Mouse (Mus musculus): ENCODE measurements around the gene Tmprss7. TPM values are rescaled to one million over a fixed set of nuclear protein-coding genes. Genes with fewer than 3 reads are reported as not detected.

The Tmprss7 gene
- polyA plus RNA-seq (2014; fragmentation: Illumina TruSeq; extraction: RNeasy Lipid Tissue Mini Kit (QIAGEN cat#74804); ENCODE audit: low read depth, low replicate concordance) = 0.34 TPM

GRCm38 (mm10) chr16:45693558-45693957 lies at the start of gene Tmprss7:
Tmprss7 (minus strand) TSS chr16:45693658.

GRCm38 (mm10) chr16:45742615-45743476 lies 49.4 kb upstream of the Tmprss7 start, which contains the start of gene Abhd10:
Abhd10 (minus strand) TSS chr16:45742955.

GRCm38 (mm10) chr16:45724061-45724741 lies 30.7 kb upstream of the Tmprss7 start, which contains the start of gene Tagln3:
Tagln3 (minus strand) TSS chr16:45724608.

GRCm38 (mm10) chr16:45653934-45654332 lies 39.5 kb downstream of the Tmprss7 start, which contains the start of gene BC016579:
BC016579 (minus strand) TSS chr16:45654068.

GRCm38 (mm10) chr16:45610267-45610666 lies 83.2 kb downstream of the Tmprss7 start, which contains the start of gene Gcsam:
Gcsam (plus strand) TSS chr16:45610380.

Other genes starting within 250 kb of the Tmprss7 start
- 2.8 TPM for gene Gm609, start 200.7 kb downstream of the Tmprss7 start, polyA plus RNA-seq (2014; fragmentation: Illumina TruSeq; extraction: RNeasy Lipid Tissue Mini Kit (QIAGEN cat#74804); ENCODE audit: low read depth, low replicate concordance)
- not detected for gene Gm17783, start 161.6 kb downstream of the Tmprss7 start, polyA plus RNA-seq (2014; fragmentation: Illumina TruSeq; extraction: RNeasy Lipid Tissue Mini Kit (QIAGEN cat#74804); ENCODE audit: low read depth, low replicate concordance)
- gene Slc9c1, start 158.3 kb downstream of the Tmprss7 start, polyA plus RNA-seq (2014; fragmentation: Illumina TruSeq; extraction: RNeasy Lipid Tissue Mini Kit (QIAGEN cat#74804); ENCODE audit: low read depth, low replicate concordance) = 1.4 TPM
- gene Gcsam, start 83.3 kb downstream of the Tmprss7 start, polyA plus RNA-seq (2014; fragmentation: Illumina TruSeq; extraction: RNeasy Lipid Tissue Mini Kit (QIAGEN cat#74804); ENCODE audit: low read depth, low replicate concordance) = 0.46 TPM
- gene BC016579, start 39.6 kb downstream of the Tmprss7 start, polyA plus RNA-seq (2014; fragmentation: Illumina TruSeq; extraction: RNeasy Lipid Tissue Mini Kit (QIAGEN cat#74804); ENCODE audit: low read depth, low replicate concordance) = 0.68 TPM
- gene Tagln3, start 30.9 kb upstream of the Tmprss7 start, polyA plus RNA-seq (2014; fragmentation: Illumina TruSeq; extraction: RNeasy Lipid Tissue Mini Kit (QIAGEN cat#74804); ENCODE audit: low read depth, low replicate concordance) = 0.34 TPM
- gene Abhd10, start 49.3 kb upstream of the Tmprss7 start, polyA plus RNA-seq (2014; fragmentation: Illumina TruSeq; extraction: RNeasy Lipid Tissue Mini Kit (QIAGEN cat#74804); ENCODE audit: low read depth, low replicate concordance) = 10.4 TPM